Mouse (Mus musculus): ENCODE data around the gene Prss3.
"Not testable (repeated sequence)": the region's sequence is repeated elsewhere in the genome, so short reads cannot be mapped to it uniquely, and the experiment has no call there.

The Prss3 gene

GRCm38 (mm10) chr6:41377578-41377977 lies at the start of gene Prss3:
Prss3 (minus strand) TSS chr6:41377678.
- not testable (repeated sequence) for DNase-seq

GRCm38 (mm10) chr6:41392056-41392455 lies 14.6 kb upstream of the Prss3 start, which contains the start of gene Gm5771:
Gm5771 (plus strand) TSS chr6:41392356.
- DNase-seq, result not testable (repeated sequence)

- DNase-seq, result not testable (repeated sequence)
Observed at GRCm38 (mm10) chr6:41391640-41392039, 14.2 kb upstream of the Prss3 start.

GRCm38 (mm10) chr6:41386781-41387180 lies 9.3 kb upstream of the Prss3 start:
- DNase-seq, result no peak

GRCm38 (mm10) chr6:41373772-41374171 lies 3.7 kb downstream of the Prss3 start:
- not testable (repeated sequence) for DNase-seq

- DNase-seq, result no peak
Observed at GRCm38 (mm10) chr6:41353932-41354331, 23.5 kb downstream of the Prss3 start, which contains the start of gene Try10. Try10 (plus strand) TSS chr6:41354105.
